Mouse (Mus musculus) ES-E14 (cell line): Measurements from ENCODE around the gene Syt8.

Source experiments
- CHD2 ChIP-seq: IDR thresholded peaks from 2 replicates; pipeline ENCODE4 v1.6.1; 2014; ENCODE audit warnings: mild to moderate bottlenecking, low read depth, low read length, inconsistent platforms
- ZNF384 ChIP-seq: IDR thresholded peaks from 2 replicates; pipeline ENCODE4 v1.6.1; 2012; ENCODE audit warnings: low read depth, low read length, inconsistent platforms

GRCm38 (mm10) chr7:142399250-142399649, 35.4 kb upstream of the Syt8 start:
- no peak for TF ChIP-seq CHD2
- TF ChIP-seq ZNF384, result no peak
